Mouse (Mus musculus) midbrain, embryonic 10.5 days (tissue): ENCODE data around the gene Immp2l. TPM values are rescaled to one million over a fixed set of nuclear protein-coding genes. Genes with fewer than 3 reads are reported as not detected.

Source experiments
- DNase-seq: peaks from one replicate; pipeline ENCODE4 v3.0.0-alpha.2; 2017; ENCODE audit warnings: low spot score
- H3K27ac ChIP-seq: fragments of 300-500 bp; sonication (generic); replicated peaks from 2 replicates; pipeline ENCODE4 v1.5.1; 2016; ENCODE audit warnings: mild to moderate bottlenecking
- H3K27me3 ChIP-seq: fragments of 300-500 bp; sonication (generic); 2 replicates; pipeline ENCODE4 v1.6.1; 2016; ENCODE audit warnings: low read depth, mild to moderate bottlenecking; ENCODE audit not compliant: poor library complexity, severe bottlenecking
- H3K36me3 ChIP-seq: fragments of 300-500 bp; sonication (generic); 2 replicates; pipeline ENCODE4 v1.6.1; 2016; ENCODE audit warnings: mild to moderate bottlenecking, moderate library complexity
- H3K4me1 ChIP-seq: fragments of 300-500 bp; sonication (generic); 2 replicates; pipeline ENCODE4 v1.6.1; 2016
- H3K4me3 ChIP-seq: fragments of 300-500 bp; sonication (generic); 2 replicates; pipeline ENCODE4 v1.5.1; 2016; ENCODE audit warnings: mild to moderate bottlenecking, moderate library complexity
- H3K9me3 ChIP-seq: fragments of 300-500 bp; sonication (generic); replicated peaks from 2 replicates; pipeline ENCODE4 v1.6.1; 2016; ENCODE audit warnings: mild to moderate bottlenecking
- WGBS: fragments of 180-500 bp; shearing (Covaris S2); methylation state at CpG from one replicate; pipeline ENCODE4 v1.1.7; 2016; 5-methylcytosine and 5-hydroxymethylcytosine counted together
- polyA plus RNA-seq: library from polyadenylated mRNA; unstranded; fragments of >200 nt; fragmentation: Nextera tagmentation; extraction: Ambion mirVana; gene quantifications from 2 replicates; pipeline ENCODE4 v1.2.1, GENCODE M21; 2016

Gene Immp2l
- polyA plus RNA-seq, 1 experiment from 2014 or later = 12.0 TPM

GRCm38 (mm10) chr12:41231966-41232365, 208.1 kb downstream of the Immp2l start:
- Histone ChIP-seq H3K36me3 (no peaks in the 10 kb centered on the region), H3K4me1 (no peaks in the 10 kb centered on the region), H3K4me3 (no peak overlapping the region), H3K27ac (no peak overlapping the region), H3K9me3 (no peaks in the 10 kb centered on the region), H3K27me3 (no peaks in the 10 kb centered on the region)
- DNase-seq = no peak
- 64% methylated on average over 2 of the region's 2 CpGs for WGBS

- DNase-seq = no peak
- no peaks in the 10 kb centered on the region for H3K9me3 ChIP-seq
- H3K36me3 ChIP-seq = no peaks in the 10 kb centered on the region
- H3K27me3 ChIP-seq = no peaks in the 10 kb centered on the region
- no peak overlapping the region for H3K4me3 ChIP-seq
- H3K27ac ChIP-seq = no peak overlapping the region
- no peaks in the 10 kb centered on the region for H3K4me1 ChIP-seq
- 84% methylated on average over 3 of the region's 3 CpGs for WGBS
Measured at GRCm38 (mm10) chr12:41237880-41238279, 214.0 kb downstream of the Immp2l start.

GRCm38 (mm10) chr12:41241221-41241620, 217.3 kb downstream of the Immp2l start:
- no peaks in the 10 kb centered on the region for H3K27me3 ChIP-seq
- H3K27ac ChIP-seq = no peak overlapping the region
- WGBS = 83% methylated on average over 2 of the region's 2 CpGs
- no peaks in the 10 kb centered on the region for H3K4me1 ChIP-seq
- H3K9me3 ChIP-seq = no peaks in the 10 kb centered on the region
- DNase-seq = no peak
- H3K36me3 ChIP-seq = no peaks in the 10 kb centered on the region
- H3K4me3 ChIP-seq = no peak overlapping the region

GRCm38 (mm10) chr12:41248254-41248653, 224.4 kb downstream of the Immp2l start:
- WGBS = 100% methylated on average over 1 of the region's 1 CpGs
- DNase-seq = no peak
- H3K9me3 ChIP-seq = no peaks in the 10 kb centered on the region

GRCm38 (mm10) chr12:41250123-41250522, 226.2 kb downstream of the Immp2l start:
- H3K36me3 ChIP-seq = no peaks in the 10 kb centered on the region
- no peaks in the 10 kb centered on the region for H3K9me3 ChIP-seq
- H3K27ac ChIP-seq = no peak overlapping the region
- no peaks in the 10 kb centered on the region for H3K4me1 ChIP-seq
- no peak for DNase-seq
- no peaks in the 10 kb centered on the region for H3K27me3 ChIP-seq
- H3K4me3 ChIP-seq = no peak overlapping the region
- WGBS = 85% methylated on average over 3 of the region's 3 CpGs

More at GRCm38 (mm10) chr12:41248254-41248653, 224.4 kb downstream of the Immp2l start:
- Histone ChIP-seq H3K36me3 (no peaks in the 10 kb centered on the region), H3K27me3 (no peaks in the 10 kb centered on the region), H3K4me3 (no peak overlapping the region), H3K4me1 (no peaks in the 10 kb centered on the region), H3K27ac (no peak overlapping the region)

GRCm38 (mm10) chr12:41257905-41258304, 234.0 kb downstream of the Immp2l start:
- Histone ChIP-seq H3K4me1 (no peaks in the 10 kb centered on the region), H3K9me3 (no peaks in the 10 kb centered on the region), H3K4me3 (no peak overlapping the region), H3K27me3 (no peaks in the 10 kb centered on the region), H3K36me3 (no peaks in the 10 kb centered on the region), H3K27ac (no peak overlapping the region)
- no peak for DNase-seq
- WGBS = 35% methylated on average over 2 of the region's 2 CpGs

GRCm38 (mm10) chr12:41259608-41260007, 235.7 kb downstream of the Immp2l start:
- Histone ChIP-seq H3K27me3 (no peaks in the 10 kb centered on the region), H3K9me3 (no peaks in the 10 kb centered on the region), H3K27ac (no peak overlapping the region), H3K4me3 (no peak overlapping the region), H3K36me3 (no peaks in the 10 kb centered on the region), H3K4me1 (no peaks in the 10 kb centered on the region)
- DNase-seq = no peak
- WGBS = 74% methylated on average over 2 of the region's 2 CpGs

- Histone ChIP-seq H3K4me1 (peaks cover 3% of the 10 kb centered on the region; the same call in 1 of the 2 replicates), H3K27ac (no peak overlapping the region), H3K9me3 (0 out of 2 replicates have a peak, but pooled peaks cover 4% of the 10 kb centered on the region), H3K4me3 (no peak overlapping the region), H3K36me3 (no peaks in the 10 kb centered on the region), H3K27me3 (no peaks in the 10 kb centered on the region)
- DNase-seq = no peak
- WGBS = 92% methylated on average over 8 of the region's 8 CpGs
Measured at GRCm38 (mm10) chr12:41274136-41274535, 250.2 kb downstream of the Immp2l start.

- no peak overlapping the region for H3K27ac ChIP-seq
- peaks cover 3% of the 10 kb centered on the region; the same call in 1 of the 2 replicates for H3K4me1 ChIP-seq
- H3K9me3 ChIP-seq = 0 out of 2 replicates have a peak, but pooled peaks cover 4% of the 10 kb centered on the region
- H3K27me3 ChIP-seq = no peaks in the 10 kb centered on the region
- 73% methylated on average over 3 of the region's 3 CpGs for WGBS
- H3K4me3 ChIP-seq = no peak overlapping the region
- DNase-seq = no peak
- no peaks in the 10 kb centered on the region for H3K36me3 ChIP-seq
Measured at GRCm38 (mm10) chr12:41275361-41275760, 251.5 kb downstream of the Immp2l start.

- WGBS = 93% methylated on average over 1 of the region's 1 CpGs
- no peaks in the 10 kb centered on the region for H3K27me3 ChIP-seq
- H3K9me3 ChIP-seq = no peaks in the 10 kb centered on the region
- no peaks in the 10 kb centered on the region for H3K36me3 ChIP-seq
- H3K4me1 ChIP-seq = peaks cover 3% of the 10 kb centered on the region; the same call in 1 of the 2 replicates
- DNase-seq = no peak
- H3K4me3 ChIP-seq = no peak overlapping the region
- H3K27ac ChIP-seq = no peak overlapping the region
Measured at GRCm38 (mm10) chr12:41277896-41278295, 254.0 kb downstream of the Immp2l start.

- WGBS = 85% methylated on average over 3 of the region's 3 CpGs
- Histone ChIP-seq H3K9me3 (no peaks in the 10 kb centered on the region), H3K36me3 (no peaks in the 10 kb centered on the region), H3K4me3 (no peak overlapping the region), H3K27ac (no peak overlapping the region), H3K27me3 (no peaks in the 10 kb centered on the region), H3K4me1 (no peaks in the 10 kb centered on the region)
- no peak for DNase-seq
Measured at GRCm38 (mm10) chr12:41289047-41289446, 265.2 kb downstream of the Immp2l start.

- no peak overlapping the region for H3K27ac ChIP-seq
- H3K27me3 ChIP-seq = no peaks in the 10 kb centered on the region
- no peak for DNase-seq
- no peaks in the 10 kb centered on the region for H3K36me3 ChIP-seq
- WGBS = 74% methylated on average over 3 of the region's 3 CpGs
- no peaks in the 10 kb centered on the region for H3K9me3 ChIP-seq
- H3K4me1 ChIP-seq = no peaks in the 10 kb centered on the region
- no peak overlapping the region for H3K4me3 ChIP-seq
Measured at GRCm38 (mm10) chr12:41307015-41307414, 283.1 kb downstream of the Immp2l start.

GRCm38 (mm10) chr12:41308726-41309680, 285.1 kb downstream of the Immp2l start:
- H3K9me3 ChIP-seq = no peaks in the 10 kb centered on the region
- no peak overlapping the region for H3K27ac ChIP-seq
- DNase-seq = no peak
- no peaks in the 10 kb centered on the region for H3K36me3 ChIP-seq
- 86% methylated on average over 6 of the region's 6 CpGs for WGBS
- H3K27me3 ChIP-seq = no peaks in the 10 kb centered on the region
- H3K4me1 ChIP-seq = no peaks in the 10 kb centered on the region
- H3K4me3 ChIP-seq = no peak overlapping the region
